Mouse (Mus musculus) spleen, adult 2 months (tissue): ENCODE data around the gene Kpna7.

ENCODE experiments used
- CTCF ChIP-seq: fragments of 200-500 bp; IDR thresholded peaks from 2 replicates; pipeline ENCODE4 v1.5.1; 2011; ENCODE audit warnings: mild to moderate bottlenecking, inconsistent platforms; ENCODE audit not compliant: insufficient read depth, insufficient read length, insufficient replicate concordance; ENCODE audit errors: extremely low read depth
- POLR2A ChIP-seq: fragments of 200-500 bp; IDR thresholded peaks from 2 replicates; pipeline ENCODE4 v1.6.1; 2011; ENCODE audit warnings: low read depth, low read length, inconsistent platforms

DNA sequence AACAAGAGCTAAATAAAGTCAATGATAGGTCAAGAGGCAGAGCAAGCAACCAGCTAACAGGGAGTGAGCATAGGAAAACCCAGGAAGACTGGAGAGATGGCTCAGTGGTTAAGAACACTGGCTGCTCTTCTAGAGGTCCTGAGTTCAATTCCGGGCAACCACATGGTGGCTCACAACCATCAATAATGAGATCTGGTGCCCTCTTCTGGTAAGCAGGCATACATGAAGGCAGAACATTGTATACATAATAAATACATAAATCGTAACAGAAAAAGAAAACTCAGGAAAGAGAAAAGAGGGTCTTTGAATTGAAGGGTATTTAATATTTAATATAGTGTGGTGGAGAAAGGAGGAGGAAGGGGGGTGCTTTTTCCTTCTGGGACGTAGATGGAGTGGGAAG is 112.6 kb downstream of the Kpna7 start:
- TF ChIP-seq CTCF (no peak), POLR2A (no peak)
